Mouse (Mus musculus) CH12.LX (cell line): ENCODE measurements around the gene Gm20388.

Source experiments
- CHD2 ChIP-seq: IDR thresholded peaks from 2 replicates; pipeline ENCODE4 v1.6.1; 2011; ENCODE audit warnings: low read length, improper control_type of control experiment
- CTCF ChIP-seq, 2 experiments: IDR thresholded peaks in 1 of 2; conservative IDR thresholded peaks in 1 of 2; 2 replicates each; pipeline ENCODE4 v1.5.1; 2011 to 2012; ENCODE audit warnings: low read depth in 2 of 2, low read length in 2 of 2, improper control_type of control experiment in 1 of 2, inconsistent platforms in 1 of 2, mild to moderate bottlenecking in 1 of 2, moderate library complexity in 1 of 2
- ELF1 ChIP-seq: IDR thresholded peaks from 2 replicates; pipeline ENCODE4 v1.6.1; 2014; ENCODE audit warnings: low read depth, mild to moderate bottlenecking, inconsistent platforms, low read length, improper control_type of control experiment
- EP300 ChIP-seq: IDR thresholded peaks from 2 replicates; pipeline ENCODE4 v1.6.1; 2011; ENCODE audit warnings: low read length, improper control_type of control experiment
- HCFC1 ChIP-seq: IDR thresholded peaks from 2 replicates; pipeline ENCODE4 v1.6.1; 2012; ENCODE audit warnings: low read depth, mild to moderate bottlenecking, inconsistent platforms, low read length, improper control_type of control experiment
- MAFK ChIP-seq: IDR thresholded peaks from 2 replicates; pipeline ENCODE4 v1.6.1; 2011; ENCODE audit warnings: low read length, improper control_type of control experiment; ENCODE audit not compliant: insufficient replicate concordance
- USF1 ChIP-seq: IDR thresholded peaks from 2 replicates; pipeline ENCODE4 v1.6.1; 2014; ENCODE audit warnings: low read depth, mild to moderate bottlenecking, inconsistent platforms, low read length, improper control_type of control experiment
- USF2 ChIP-seq: conservative IDR thresholded peaks from 2 replicates; pipeline ENCODE4 v1.6.1; 2011; ENCODE audit warnings: low read depth, low read length, improper control_type of control experiment
- ZNF384 ChIP-seq: IDR thresholded peaks from 2 replicates; pipeline ENCODE4 v1.6.1; 2012; ENCODE audit warnings: low read depth, low read length, improper control_type of control experiment, inconsistent platforms

GRCm38 (mm10) chr8:122229819-122230711 is 2319.4 kb downstream of the Gm20388 start:
- TF ChIP-seq ZNF384 (no peak), ELF1 (no peak), EP300 (no peak), HCFC1 (no peak), CTCF (conservative IDR thresholded peaks at IDR 0.05 in 1 of 2, IDR thresholded peaks at IDR 0.05 in 1 of 2; ENCODE audit: low read depth in 2 of 2, low read length in 2 of 2) (no peak), CHD2 (no peak), MAFK (no peak), USF2 (no peak), USF1 (no peak)
